Mouse (Mus musculus) CH12.LX (cell line): ENCODE data around the gene Clpp. TPM values are rescaled to one million over a fixed set of nuclear protein-coding genes. Genes with fewer than 3 reads are reported as not detected.

Source experiments
- DNase-seq: peaks from one replicate; pipeline ENCODE4 v3.0.0-alpha.2; 2013; ENCODE audit errors: extremely low read depth
- H3K27ac ChIP-seq: 2 replicates; pipeline ENCODE4 v1.5.1; 2012; ENCODE audit warnings: low read depth, mild to moderate bottlenecking, control low read depth, moderate library complexity; ENCODE audit not compliant: insufficient read depth
- H3K27me3 ChIP-seq: replicated peaks from 2 replicates; pipeline ENCODE3; 2012; ENCODE audit warnings: inconsistent platforms
- H3K36me3 ChIP-seq, 2 experiments: replicated peaks in 1 of 2; 2 replicates each; pipeline versions ENCODE3 to v1.6.1; 2012; ENCODE audit warnings: inconsistent platforms in 1 of 2, low read length in 1 of 2, mild to moderate bottlenecking in 1 of 2, mixed read lengths in 1 of 2, moderate library complexity in 1 of 2; ENCODE audit not compliant: control insufficient read depth in 1 of 2, insufficient read depth in 1 of 2
- H3K4me1 ChIP-seq, 2 experiments: 2 replicates each; pipeline ENCODE4 v1.6.1; 2012; ENCODE audit warnings: inconsistent platforms in 1 of 2, moderate library complexity in 1 of 2; ENCODE audit not compliant: insufficient read depth in 2 of 2, control insufficient read depth in 1 of 2
- H3K4me2 ChIP-seq: 2 replicates; pipeline ENCODE4 v1.6.1; 2012; ENCODE audit warnings: low read depth, mild to moderate bottlenecking, control low read depth; ENCODE audit not compliant: poor library complexity, insufficient read depth, severe bottlenecking
- H3K4me3 ChIP-seq, 3 experiments: fragments of 150-350 bp in 1 of 3; sonication (generic) in 1 of 3; replicated peaks in 1 of 3; 2 replicates each; pipeline versions ENCODE3 to v1.5.1; 2011 to 2012; ENCODE audit warnings: low read depth in 2 of 3, low read length in 2 of 3, mild to moderate bottlenecking in 2 of 3, moderate library complexity in 2 of 3, control low read depth in 1 of 3, improper control_type of control experiment in 1 of 3, inconsistent platforms in 1 of 3, mixed read lengths in 1 of 3; ENCODE audit not compliant: poor library complexity in 1 of 3
- H3K79me2 ChIP-seq: replicated peaks from 2 replicates; pipeline ENCODE4 v1.6.1; 2012; ENCODE audit warnings: mild to moderate bottlenecking, moderate library complexity; ENCODE audit not compliant: control insufficient read depth, poor library complexity, insufficient read depth, severe bottlenecking; ENCODE audit errors: extremely low read depth
- H3K9ac ChIP-seq: 2 replicates; pipeline ENCODE4 v1.6.1; 2012; ENCODE audit warnings: low read depth, mild to moderate bottlenecking, control low read depth, moderate library complexity; ENCODE audit not compliant: insufficient read depth
- H3K9me3 ChIP-seq: replicated peaks from 2 replicates; pipeline ENCODE3; 2012; ENCODE audit warnings: low read length, inconsistent platforms, mixed read lengths
- ELF1 ChIP-seq: IDR thresholded peaks from 2 replicates; pipeline ENCODE4 v1.6.1; 2014; ENCODE audit warnings: low read depth, mild to moderate bottlenecking, inconsistent platforms, low read length, improper control_type of control experiment
- EP300 ChIP-seq: IDR thresholded peaks from 2 replicates; pipeline ENCODE4 v1.6.1; 2011; ENCODE audit warnings: low read length, improper control_type of control experiment
- ETS1 ChIP-seq: conservative IDR thresholded peaks from 2 replicates; pipeline ENCODE4 v1.6.1; 2012; ENCODE audit warnings: low read depth, mild to moderate bottlenecking, inconsistent platforms, low read length, improper control_type of control experiment, moderate library complexity
- HCFC1 ChIP-seq: IDR thresholded peaks from 2 replicates; pipeline ENCODE4 v1.6.1; 2012; ENCODE audit warnings: low read depth, mild to moderate bottlenecking, inconsistent platforms, low read length, improper control_type of control experiment
- IRF4 ChIP-seq: IDR thresholded peaks from 2 replicates; pipeline ENCODE4 v1.6.1; 2014; ENCODE audit warnings: low read depth, mild to moderate bottlenecking, inconsistent platforms, low read length, improper control_type of control experiment
- JUN ChIP-seq: IDR thresholded peaks from 2 replicates; pipeline ENCODE4 v1.6.1; 2011; ENCODE audit warnings: low read depth, mild to moderate bottlenecking, low read length, improper control_type of control experiment, moderate library complexity; ENCODE audit not compliant: insufficient read depth
- MXI1 ChIP-seq: IDR thresholded peaks from 2 replicates; pipeline ENCODE4 v1.6.1; 2011; ENCODE audit warnings: mild to moderate bottlenecking, low read depth, low read length, improper control_type of control experiment
- POLR2A ChIP-seq: IDR thresholded peaks from 2 replicates; pipeline ENCODE4 v1.6.1; 2011; ENCODE audit warnings: low read depth, mild to moderate bottlenecking, improper control_type of control experiment, low read length
- UBTF ChIP-seq: IDR thresholded peaks from 2 replicates; pipeline ENCODE4 v1.6.1; 2012; ENCODE audit warnings: low read depth, mild to moderate bottlenecking, inconsistent platforms, low read length, improper control_type of control experiment, moderate library complexity
- ZC3H11A ChIP-seq: IDR thresholded peaks from 2 replicates; pipeline ENCODE4 v1.6.1; 2012; ENCODE audit warnings: low read depth, mild to moderate bottlenecking, inconsistent platforms, low read length, improper control_type of control experiment
- dilution Hi-C: fragments of 300-500 bp; cut with MboI; formaldehyde crosslinking; loops from 2 replicates; pipeline ENCODE4 v1.14.3; 2020; ENCODE audit warnings: low sequenced_read_pairs; ENCODE audit not compliant: extremely low pct_unique_long_range_greater_than_20kb, extremely low pct_ligation_motif_present
- in situ Hi-C: fragments of 300-500 bp; cut with MboI; formaldehyde crosslinking; loops from 3 replicates; pipeline ENCODE4 v1.14.3; 2019; ENCODE audit warnings: low sequenced_read_pairs, low pct_ligation_motif_present, low pct_unique_long_range_greater_than_20kb, mixed read lengths
- polyA plus RNA-seq: library from polyadenylated mRNA; unstranded; fragments of >175 nt; gene quantifications from 2 replicates; pipeline ENCODE4 v1.2.1, GENCODE M21; 2012; ENCODE audit warnings: low read depth; ENCODE audit not compliant: insufficient read length
- total RNA-seq, 2 experiments: library from RNA; depleted of rRNA; stranded (reverse); fragments of 300-350 nt in 1 of 2; fragments of >200 nt in 1 of 2; gene quantifications; 2 replicates each; pipeline ENCODE4 v1.2.3; 2012 to 2014

Clpp gene
- total and polyA plus RNA-seq, 3 experiments, result 114 to 166 (median 117) TPM

- H3K36me3 ChIP-seq, result peaks cover 50 to 84% of the 10 kb centered on the region in 2 experiments
- H3K9ac ChIP-seq, result no peak within 1 kb of the TSS
- no peak within 1 kb of the TSS for H3K4me2 ChIP-seq
- no peak within 1 kb of the TSS for H3K27ac ChIP-seq
- TF ChIP-seq JUN (no peak), ZC3H11A (no peak), UBTF (no peak)
- peaks cover 4 to 33% of the 10 kb centered on the region in 2 experiments; a peak in 3 of 4 replicates for H3K4me1 ChIP-seq
- in situ Hi-C loops, result loop anchor here (10.0 kb wide), 2 partner anchors 205 to 335 kb away; no protein-coding TSS in a partner anchor
- dilution Hi-C loops, result no loop called here
- H3K4me3 ChIP-seq, result no peak within 1 kb of the TSS
- DNase-seq, result no peak
- H3K79me2 ChIP-seq, result no peaks in the 10 kb centered on the region
- H3K27me3 ChIP-seq, result no peaks in the 10 kb centered on the region
- no peaks in the 10 kb centered on the region for H3K9me3 ChIP-seq
These were observed 10.0 kb downstream of the Clpp start, which contains the start of gene Pspn for GRCm38 (mm10) chr17:56999968-57000609. TSS of gene Pspn (minus strand) at chr17:57000018.

GRCm38 (mm10) chr17:57001228-57001627, 11.1 kb downstream of the Clpp start:
- TF ChIP-seq ZC3H11A (no peak), POLR2A (0 out of 2 replicates have a peak, but pooled peaks have one; percentile 21)
- Histone ChIP-seq H3K27ac (no peak overlapping the region), H3K4me3 (no peak overlapping the region), H3K79me2 (no peaks in the 10 kb centered on the region), H3K4me2 (no peak overlapping the region), H3K9me3 (no peaks in the 10 kb centered on the region), H3K9ac (no peak overlapping the region), H3K27me3 (no peaks in the 10 kb centered on the region), H3K36me3 (peaks cover 55 to 84% of the 10 kb centered on the region in 2 experiments), H3K4me1 (peaks cover 4 to 27% of the 10 kb centered on the region in 2 experiments; a peak in 3 of 4 replicates)
- no peak for DNase-seq
- in situ Hi-C loops (no loop called here), dilution Hi-C loops (no loop called here)

GRCm38 (mm10) chr17:57003994-57004393, 13.9 kb downstream of the Clpp start:
- dilution Hi-C loops (no loop called here), in situ Hi-C loops (no loop called here)
- no peak for DNase-seq
- no peak overlapping the region for H3K9ac ChIP-seq
- H3K27ac ChIP-seq, result no peak overlapping the region
- peaks cover 4 to 6% of the 10 kb centered on the region in 2 experiments; a peak in 3 of 4 replicates for H3K4me1 ChIP-seq
- no peak overlapping the region for H3K4me2 ChIP-seq
- H3K27me3 ChIP-seq, result no peaks in the 10 kb centered on the region
- H3K36me3 ChIP-seq, result peaks cover 72 to 96% of the 10 kb centered on the region in 2 experiments
- no peaks in the 10 kb centered on the region for H3K9me3 ChIP-seq
- no peak overlapping the region for H3K4me3 ChIP-seq
- TF ChIP-seq EP300 (no peak), IRF4 (no peak), ZC3H11A (no peak), ELF1 (no peak), HCFC1 (no peak), JUN (no peak), ETS1 (no peak), MXI1 (no peak)
- no peaks in the 10 kb centered on the region; the same call in 1 of the 2 replicates for H3K79me2 ChIP-seq
